Mouse (Mus musculus) R1 (cell line): Measurements from ENCODE around the gene Hist1h2aa.

Experiments
- DNase-seq: peaks from one replicate; pipeline ENCODE4 v3.0.0-alpha.2; 2018; ENCODE audit warnings: low read depth, low spot score

Gene Hist1h2aa

GRCm38 (mm10) chr13:23934211-23934520 lies at the start of gene Hist1h2aa:
TSS of gene Hist1h2aa (plus strand) at chr13:23934462.
- DNase-seq = peak; percentile 92

- peak; percentile 64 for DNase-seq
These were observed 48.7 kb upstream of the Hist1h2aa start for GRCm38 (mm10) chr13:23885540-23885939.

GRCm38 (mm10) chr13:23887026-23887725 lies 47.1 kb upstream of the Hist1h2aa start:
- DNase-seq = no peak

GRCm38 (mm10) chr13:23889011-23889605 lies 45.2 kb upstream of the Hist1h2aa start:
- no peak for DNase-seq

- DNase-seq = no peak
These were observed 41.5 kb upstream of the Hist1h2aa start for GRCm38 (mm10) chr13:23892592-23893268.

GRCm38 (mm10) chr13:23893269-23893593 lies 41.0 kb upstream of the Hist1h2aa start:
- DNase-seq = no peak

- no peak for DNase-seq
These were observed 36.0 kb upstream of the Hist1h2aa start for GRCm38 (mm10) chr13:23898242-23898641.

GRCm38 (mm10) chr13:23906906-23907305 lies 27.4 kb upstream of the Hist1h2aa start:
- DNase-seq = no peak

GRCm38 (mm10) chr13:23910121-23910520 lies 24.1 kb upstream of the Hist1h2aa start:
- DNase-seq = no peak

GRCm38 (mm10) chr13:23911335-23911734 lies 22.9 kb upstream of the Hist1h2aa start:
- no peak for DNase-seq

- DNase-seq = no peak
These were observed 20.4 kb upstream of the Hist1h2aa start for GRCm38 (mm10) chr13:23913791-23914306.

- no peak for DNase-seq
These were observed 19.7 kb upstream of the Hist1h2aa start, which contains the start of gene Slc17a4 for GRCm38 (mm10) chr13:23914376-23915167. TSS of gene Slc17a4 (minus strand) at chr13:23915009.

GRCm38 (mm10) chr13:23916132-23916531 lies 18.1 kb upstream of the Hist1h2aa start:
- no peak for DNase-seq

GRCm38 (mm10) chr13:23917674-23918073 lies 16.6 kb upstream of the Hist1h2aa start:
- DNase-seq = no peak

- DNase-seq = no peak
These were observed 8.5 kb upstream of the Hist1h2aa start for GRCm38 (mm10) chr13:23925792-23926191.

- DNase-seq = no peak
These were observed 5.6 kb upstream of the Hist1h2aa start for GRCm38 (mm10) chr13:23928637-23929036.

- no peak for DNase-seq
These were observed 3.8 kb upstream of the Hist1h2aa start for GRCm38 (mm10) chr13:23930461-23930860.

GRCm38 (mm10) chr13:23930904-23931303 lies 3.4 kb upstream of the Hist1h2aa start:
- DNase-seq = peak; percentile 50

GRCm38 (mm10) chr13:23933421-23934210 lies 646 bp upstream of the Hist1h2aa start, which contains the start of gene Hist1h2ba:
TSS of gene Hist1h2ba (minus strand) at chr13:23934156.
- DNase-seq = peak; percentile 32

- DNase-seq = no peak
These were observed 4.4 kb downstream of the Hist1h2aa start for GRCm38 (mm10) chr13:23938699-23939098.

- no peak for DNase-seq
These were observed 6.0 kb downstream of the Hist1h2aa start for GRCm38 (mm10) chr13:23940291-23940690.
